Mouse (Mus musculus): ENCODE results near the gene Tpi1. TPM values are rescaled to one million over a fixed set of nuclear protein-coding genes. Genes with fewer than 3 reads are reported as not detected.
"Not testable (repeated sequence)": the region's sequence is repeated elsewhere in the genome, so short reads cannot be mapped to it uniquely, and the experiment has no call there.

Tpi1 gene
- polyA plus RNA-seq, 1 experiment from 2014 or later, result 450 TPM

- H3K4me1 ChIP-seq (ENCODE audit: control insufficient read depth, low read depth, low read length), result peaks cover 5% of the 10 kb centered on the region
- 75% methylated on average over 7 of the region's 7 CpGs for WGBS (ENCODE audit: insufficient replicate concordance)
- no peak overlapping the region for H3K4me3 ChIP-seq (ENCODE audit: low read depth, low read length)
- H3K4me2 ChIP-seq (ENCODE audit: low read depth, low read length), result no peak overlapping the region
- H3K36me3 ChIP-seq (ENCODE audit: control insufficient read depth, insufficient read depth), result peaks cover 33% of the 10 kb centered on the region
- ATAC-seq (ENCODE audit: low read depth), result no peak
- no peak overlapping the region for H3K9ac ChIP-seq (ENCODE audit: low read depth, low read length)
- no peak overlapping the region for H3K27ac ChIP-seq (ENCODE audit: low read length)
- peaks cover 5% of the 10 kb centered on the region; the same call in 1 of the 2 replicates for H3K27me3 ChIP-seq (ENCODE audit: control insufficient read depth, insufficient read depth, low read depth, low read length)
- H3K9me3 ChIP-seq (replicated peaks; ENCODE audit: control insufficient read depth, low read length), result no peaks in the 10 kb centered on the region
Observed at GRCm38 (mm10) chr6:124836411-124836810, 22.3 kb upstream of the Tpi1 start.

- ATAC-seq (ENCODE audit: low read depth), result no peak
- Histone ChIP-seq H3K27ac (ENCODE audit: low read length) (no peak overlapping the region), H3K4me3 (ENCODE audit: low read depth, low read length) (no peak overlapping the region), H3K9ac (ENCODE audit: low read depth, low read length) (no peak overlapping the region), H3K4me2 (ENCODE audit: low read depth, low read length) (no peak overlapping the region), H3K4me1 (ENCODE audit: control insufficient read depth, low read depth, low read length) (peaks cover 8% of the 10 kb centered on the region), H3K36me3 (ENCODE audit: control insufficient read depth, insufficient read depth) (peaks cover 35% of the 10 kb centered on the region), H3K27me3 (ENCODE audit: control insufficient read depth, insufficient read depth, low read depth, low read length) (peaks cover 5% of the 10 kb centered on the region; the same call in 1 of the 2 replicates), H3K9me3 (replicated peaks; ENCODE audit: control insufficient read depth, low read length) (no peaks in the 10 kb centered on the region)
- WGBS (ENCODE audit: insufficient replicate concordance), result 83% methylated on average over 10 of the region's 10 CpGs
Observed at GRCm38 (mm10) chr6:124835531-124835930, 21.4 kb upstream of the Tpi1 start.

- Histone ChIP-seq H3K36me3 (ENCODE audit: control insufficient read depth, insufficient read depth) (peaks cover 35% of the 10 kb centered on the region), H3K27me3 (ENCODE audit: control insufficient read depth, insufficient read depth, low read depth, low read length) (peaks cover 5% of the 10 kb centered on the region; the same call in 1 of the 2 replicates), H3K9ac (ENCODE audit: low read depth, low read length) (no peak overlapping the region), H3K4me2 (ENCODE audit: low read depth, low read length) (no peak overlapping the region), H3K4me3 (ENCODE audit: low read depth, low read length) (no peak overlapping the region), H3K27ac (ENCODE audit: low read length) (no peak overlapping the region), H3K9me3 (replicated peaks; ENCODE audit: control insufficient read depth, low read length) (no peaks in the 10 kb centered on the region), H3K4me1 (ENCODE audit: control insufficient read depth, low read depth, low read length) (peaks cover 8% of the 10 kb centered on the region)
- no peak for ATAC-seq (ENCODE audit: low read depth)
- WGBS (ENCODE audit: insufficient replicate concordance), result 70% methylated on average over 6 of the region's 6 CpGs
Observed at GRCm38 (mm10) chr6:124834512-124835081, 20.5 kb upstream of the Tpi1 start.

- WGBS (ENCODE audit: insufficient replicate concordance), result 94% methylated on average over 8 of the region's 8 CpGs
- H3K9ac ChIP-seq (ENCODE audit: low read depth, low read length), result no peak overlapping the region; the same call in 1 of the 2 replicates
- no peak for ATAC-seq (ENCODE audit: low read depth)
Observed at GRCm38 (mm10) chr6:124831649-124832048, 17.6 kb upstream of the Tpi1 start.

GRCm38 (mm10) chr6:124831199-124831598 lies 17.1 kb upstream of the Tpi1 start:
- peaks cover 37% of the 10 kb centered on the region for H3K36me3 ChIP-seq (ENCODE audit: control insufficient read depth, insufficient read depth)
- peak overlapping the region; percentile 61 for H3K4me2 ChIP-seq (ENCODE audit: low read depth, low read length)
- H3K27ac ChIP-seq (ENCODE audit: low read length); H3K27me3 ChIP-seq (ENCODE audit: control insufficient read depth, insufficient read depth, low read depth, low read length); H3K9me3 ChIP-seq (replicated peaks; ENCODE audit: control insufficient read depth, low read length); ATAC-seq (ENCODE audit: low read depth): not testable (repeated sequence)
- 94% methylated on average over 4 of the region's 4 CpGs for WGBS (ENCODE audit: insufficient replicate concordance)
- H3K9ac ChIP-seq (ENCODE audit: low read depth, low read length), result peak overlapping the region; percentile 89
- peak overlapping the region; percentile 81 for H3K4me3 ChIP-seq (ENCODE audit: low read depth, low read length)
- H3K4me1 ChIP-seq (ENCODE audit: control insufficient read depth, low read depth, low read length), result peaks cover 18% of the 10 kb centered on the region

More at GRCm38 (mm10) chr6:124831649-124832048, 17.6 kb upstream of the Tpi1 start:
- Histone ChIP-seq H3K4me1 (ENCODE audit: control insufficient read depth, low read depth, low read length) (peaks cover 18% of the 10 kb centered on the region), H3K27me3 (ENCODE audit: control insufficient read depth, insufficient read depth, low read depth, low read length) (no peaks in the 10 kb centered on the region), H3K4me2 (ENCODE audit: low read depth, low read length) (peak overlapping the region; percentile 61), H3K36me3 (ENCODE audit: control insufficient read depth, insufficient read depth) (peaks cover 35% of the 10 kb centered on the region), H3K9me3 (replicated peaks; ENCODE audit: control insufficient read depth, low read length) (no peaks in the 10 kb centered on the region), H3K27ac (ENCODE audit: low read length) (no peak overlapping the region), H3K4me3 (ENCODE audit: low read depth, low read length) (peak overlapping the region; percentile 81)

GRCm38 (mm10) chr6:124829799-124830700 lies 16.0 kb upstream of the Tpi1 start:
- Histone ChIP-seq H3K4me3 (ENCODE audit: low read depth, low read length) (peak overlapping the region; percentile 81), H3K9me3 (replicated peaks; ENCODE audit: control insufficient read depth, low read length) (no peaks in the 10 kb centered on the region), H3K4me2 (ENCODE audit: low read depth, low read length) (peak overlapping the region; percentile 73), H3K4me1 (ENCODE audit: control insufficient read depth, low read depth, low read length) (peaks cover 18% of the 10 kb centered on the region), H3K36me3 (ENCODE audit: control insufficient read depth, insufficient read depth) (peaks cover 43% of the 10 kb centered on the region), H3K27me3 (ENCODE audit: control insufficient read depth, insufficient read depth, low read depth, low read length) (no peaks in the 10 kb centered on the region), H3K27ac (ENCODE audit: low read length) (peak overlapping the region; percentile 96), H3K9ac (ENCODE audit: low read depth, low read length) (peak overlapping the region; percentile 89)
- under 1% methylated on average over 38 of the region's 38 CpGs for WGBS (ENCODE audit: insufficient replicate concordance)
- peak; percentile 79 for ATAC-seq (ENCODE audit: low read depth)

GRCm38 (mm10) chr6:124828868-124829798 lies 15.0 kb upstream of the Tpi1 start, which contains the start of the genes Usp5 and Cdca3:
TSS of gene Usp5 (minus strand) at chr6:124829484.
TSS of gene Cdca3 (plus strand) at chr6:124829547.
- Histone ChIP-seq H3K4me3 (ENCODE audit: low read depth, low read length) (peak within 1 kb of the TSS; percentile 81), H3K4me1 (ENCODE audit: control insufficient read depth, low read depth, low read length) (peaks cover 18% of the 10 kb centered on the region), H3K4me2 (ENCODE audit: low read depth, low read length) (peak within 1 kb of the TSS; percentile 96), H3K27ac (ENCODE audit: low read length) (peak within 1 kb of the TSS; percentile 96), H3K36me3 (ENCODE audit: control insufficient read depth, insufficient read depth) (peaks cover 45% of the 10 kb centered on the region), H3K9me3 (replicated peaks; ENCODE audit: control insufficient read depth, low read length) (no peaks in the 10 kb centered on the region), H3K27me3 (ENCODE audit: control insufficient read depth, insufficient read depth, low read depth, low read length) (no peaks in the 10 kb centered on the region), H3K9ac (ENCODE audit: low read depth, low read length) (peak within 1 kb of the TSS; percentile 89)
- WGBS (ENCODE audit: insufficient replicate concordance), result under 1% methylated on average over 53 of the region's 55 CpGs
- ATAC-seq (ENCODE audit: low read depth), result peak; percentile 85

GRCm38 (mm10) chr6:124828101-124828592 lies 14.1 kb upstream of the Tpi1 start:
- H3K4me2 ChIP-seq (ENCODE audit: low read depth, low read length), result peak overlapping the region; percentile 96
- H3K27me3 ChIP-seq (ENCODE audit: control insufficient read depth, insufficient read depth, low read depth, low read length), result no peaks in the 10 kb centered on the region
- no peaks in the 10 kb centered on the region for H3K9me3 ChIP-seq (replicated peaks; ENCODE audit: control insufficient read depth, low read length)
- H3K4me1 ChIP-seq (ENCODE audit: control insufficient read depth, low read depth, low read length), result peaks cover 18% of the 10 kb centered on the region
- H3K27ac ChIP-seq (ENCODE audit: low read length), result peak overlapping the region; percentile 51
- peak overlapping the region; percentile 62 for H3K9ac ChIP-seq (ENCODE audit: low read depth, low read length)
- no peak for ATAC-seq (ENCODE audit: low read depth)
- peak overlapping the region; percentile 81 for H3K4me3 ChIP-seq (ENCODE audit: low read depth, low read length)
- whole genome bisulfite sequencing (ENCODE audit: insufficient replicate concordance), result 16% methylated on average over 10 of the region's 10 CpGs
- peaks cover 45% of the 10 kb centered on the region for H3K36me3 ChIP-seq (ENCODE audit: control insufficient read depth, insufficient read depth)

Data from liver, embryonic 16.5 days (tissue).